Mouse (Mus musculus) intestine, embryonic 15.5 days (tissue): ENCODE results near the gene Scrn3. TPM values are rescaled to one million over a fixed set of nuclear protein-coding genes. Genes with fewer than 3 reads are reported as not detected.

ENCODE experiments used
- ATAC-seq: fragments of 200-750 bp; cut with Nextera tagmentation; 2 replicates; pipeline ENCODE4 v1.8.0; 2017; ENCODE audit warnings: moderate TSS enrichment, moderate library complexity
- H3K27ac ChIP-seq: fragments of 300-500 bp; sonication (generic); 2 replicates; pipeline ENCODE4 v1.5.1; 2015; ENCODE audit warnings: mild to moderate bottlenecking, inconsistent platforms
- H3K27me3 ChIP-seq: fragments of 300-500 bp; sonication (generic); replicated peaks from 2 replicates; pipeline ENCODE4 v1.6.1; 2015; ENCODE audit warnings: inconsistent platforms
- H3K36me3 ChIP-seq: fragments of 300-500 bp; sonication (generic); 2 replicates; pipeline ENCODE4 v1.6.1; 2015; ENCODE audit warnings: inconsistent platforms
- H3K4me1 ChIP-seq: fragments of 300-500 bp; sonication (generic); replicated peaks from 2 replicates; pipeline ENCODE4 v1.6.1; 2015; ENCODE audit warnings: inconsistent platforms
- H3K4me2 ChIP-seq: fragments of 300-500 bp; sonication (generic); replicated peaks from 2 replicates; pipeline ENCODE4 v1.6.1; 2015; ENCODE audit warnings: mild to moderate bottlenecking, inconsistent platforms
- H3K4me3 ChIP-seq: fragments of 300-500 bp; sonication (generic); replicated peaks from 2 replicates; pipeline ENCODE4 v1.5.1; 2015; ENCODE audit warnings: inconsistent platforms
- H3K9ac ChIP-seq: fragments of 300-500 bp; sonication (generic); 2 replicates; pipeline ENCODE4 v1.6.1; 2015; ENCODE audit warnings: inconsistent platforms
- H3K9me3 ChIP-seq: fragments of 300-500 bp; sonication (generic); 2 replicates; pipeline ENCODE4 v1.6.1; 2016; ENCODE audit warnings: inconsistent platforms
- WGBS: fragments of 180-500 bp; shearing (Covaris S2); methylation state at CpG from one replicate; pipeline ENCODE4 v1.1.7; 2015; 5-methylcytosine and 5-hydroxymethylcytosine counted together
- polyA plus RNA-seq: library from polyadenylated mRNA; unstranded; fragments of >200 nt; fragmentation: Nextera tagmentation; extraction: Ambion mirVana; gene quantifications from 2 replicates; pipeline ENCODE4 v1.2.1, GENCODE M21; 2015

Scrn3 gene
- polyA plus RNA-seq, 1 experiment from 2014 or later, result 16.7 TPM

GRCm38 (mm10) chr2:73270071-73270592 is 42.3 kb upstream of the Scrn3 start:
- ATAC-seq, result no peak
- Histone ChIP-seq H3K4me1 (peaks cover 32% of the 10 kb centered on the region), H3K4me3 (no peak overlapping the region), H3K4me2 (peak overlapping the region; percentile 15; the same call in 1 of the 2 replicates), H3K9ac (no peak overlapping the region), H3K36me3 (no peaks in the 10 kb centered on the region), H3K9me3 (no peaks in the 10 kb centered on the region), H3K27ac (no peak overlapping the region), H3K27me3 (peaks cover 78% of the 10 kb centered on the region)
- 2% methylated on average over 14 of the region's 14 CpGs for WGBS

GRCm38 (mm10) chr2:73270593-73271458 is 41.6 kb upstream of the Scrn3 start:
- H3K9me3 ChIP-seq, result no peaks in the 10 kb centered on the region
- no peak overlapping the region for H3K27ac ChIP-seq
- peaks cover 71% of the 10 kb centered on the region for H3K27me3 ChIP-seq
- no peak for ATAC-seq
- no peak overlapping the region for H3K4me3 ChIP-seq
- peak overlapping the region; percentile 15; the same call in 1 of the 2 replicates for H3K4me2 ChIP-seq
- 2% methylated on average over 38 of the region's 38 CpGs for WGBS
- no peak overlapping the region for H3K9ac ChIP-seq
- H3K36me3 ChIP-seq, result no peaks in the 10 kb centered on the region
- H3K4me1 ChIP-seq, result peaks cover 32% of the 10 kb centered on the region

- H3K9me3 ChIP-seq, result no peaks in the 10 kb centered on the region
- no peaks in the 10 kb centered on the region for H3K36me3 ChIP-seq
- H3K4me3 ChIP-seq, result peak within 1 kb of the TSS; percentile 39
- H3K4me2 ChIP-seq, result peak within 1 kb of the TSS; percentile 74
- peaks cover 71% of the 10 kb centered on the region for H3K27me3 ChIP-seq
- ATAC-seq, result peak; percentile 40
- H3K27ac ChIP-seq, result no peak within 1 kb of the TSS
- H3K9ac ChIP-seq, result no peak within 1 kb of the TSS
- peaks cover 32% of the 10 kb centered on the region for H3K4me1 ChIP-seq
- whole genome bisulfite sequencing, result under 1% methylated on average over 48 of the region's 48 CpGs
Observed at GRCm38 (mm10) chr2:73271459-73272161, 40.8 kb upstream of the Scrn3 start, which contains the start of gene Sp9. Gene Sp9, plus strand, starts transcription at chr2:73271925.

- Histone ChIP-seq H3K9me3 (no peaks in the 10 kb centered on the region), H3K4me3 (peak overlapping the region; percentile 39), H3K4me1 (peaks cover 33% of the 10 kb centered on the region), H3K27ac (no peak overlapping the region), H3K27me3 (peaks cover 72% of the 10 kb centered on the region), H3K4me2 (peak overlapping the region; percentile 74), H3K36me3 (no peaks in the 10 kb centered on the region), H3K9ac (peak overlapping the region; percentile 29; the same call in 1 of the 2 replicates)
- peak; percentile 3; the same call in 1 of the 2 replicates for ATAC-seq
- WGBS, result under 1% methylated on average over 55 of the region's 55 CpGs
Observed at GRCm38 (mm10) chr2:73272351-73273248, 39.8 kb upstream of the Scrn3 start.

- peak overlapping the region; percentile 74 for H3K4me2 ChIP-seq
- H3K36me3 ChIP-seq, result no peaks in the 10 kb centered on the region
- peak overlapping the region; percentile 39 for H3K4me3 ChIP-seq
- H3K27me3 ChIP-seq, result peaks cover 69% of the 10 kb centered on the region
- H3K9me3 ChIP-seq, result no peaks in the 10 kb centered on the region
- under 1% methylated on average over 110 of the region's 110 CpGs for WGBS
- no peak overlapping the region for H3K27ac ChIP-seq
- peaks cover 35% of the 10 kb centered on the region for H3K4me1 ChIP-seq
- peak; percentile 58 for ATAC-seq
- H3K9ac ChIP-seq, result peak overlapping the region; percentile 29; the same call in 1 of the 2 replicates
Observed at GRCm38 (mm10) chr2:73273249-73274118, 38.9 kb upstream of the Scrn3 start.

- Histone ChIP-seq H3K9ac (no peak overlapping the region), H3K4me1 (peaks cover 43% of the 10 kb centered on the region), H3K4me3 (peak overlapping the region; percentile 39), H3K27me3 (peaks cover 77% of the 10 kb centered on the region), H3K36me3 (no peaks in the 10 kb centered on the region), H3K27ac (no peak overlapping the region), H3K9me3 (no peaks in the 10 kb centered on the region), H3K4me2 (peak overlapping the region; percentile 74)
- under 1% methylated on average over 87 of the region's 88 CpGs for WGBS
- ATAC-seq, result peak; percentile 48
Observed at GRCm38 (mm10) chr2:73274119-73274920, 38.1 kb upstream of the Scrn3 start.

- 14% methylated on average over 8 of the region's 8 CpGs for WGBS
- Histone ChIP-seq H3K27ac (no peak overlapping the region), H3K9me3 (no peaks in the 10 kb centered on the region), H3K4me3 (no peak overlapping the region), H3K36me3 (no peaks in the 10 kb centered on the region), H3K4me1 (peaks cover 44% of the 10 kb centered on the region), H3K27me3 (peaks cover 75% of the 10 kb centered on the region), H3K4me2 (no peak overlapping the region), H3K9ac (no peak overlapping the region)
- no peak for ATAC-seq
Observed at GRCm38 (mm10) chr2:73275261-73276040, 37.0 kb upstream of the Scrn3 start.

- no peak for ATAC-seq
- Histone ChIP-seq H3K4me3 (no peak overlapping the region), H3K4me2 (no peak overlapping the region), H3K27ac (no peak overlapping the region), H3K27me3 (peaks cover 75% of the 10 kb centered on the region), H3K9me3 (no peaks in the 10 kb centered on the region), H3K4me1 (peaks cover 42% of the 10 kb centered on the region), H3K9ac (no peak overlapping the region), H3K36me3 (no peaks in the 10 kb centered on the region)
- 1% methylated on average over 6 of the region's 6 CpGs for WGBS
Observed at GRCm38 (mm10) chr2:73276141-73276571, 36.2 kb upstream of the Scrn3 start.

GRCm38 (mm10) chr2:73277021-73277708 is 35.2 kb upstream of the Scrn3 start:
- Histone ChIP-seq H3K4me3 (peak overlapping the region; percentile 9), H3K27ac (no peak overlapping the region), H3K27me3 (peaks cover 74% of the 10 kb centered on the region), H3K4me1 (peaks cover 37% of the 10 kb centered on the region), H3K4me2 (no peak overlapping the region; the same call in 1 of the 2 replicates), H3K9me3 (no peaks in the 10 kb centered on the region), H3K36me3 (no peaks in the 10 kb centered on the region), H3K9ac (no peak overlapping the region)
- WGBS, result 2% methylated on average over 38 of the region's 38 CpGs
- no peak for ATAC-seq
